Comparison of ENCODE assay signal across 15 mouse cellular contexts in the genomic region with DNA sequence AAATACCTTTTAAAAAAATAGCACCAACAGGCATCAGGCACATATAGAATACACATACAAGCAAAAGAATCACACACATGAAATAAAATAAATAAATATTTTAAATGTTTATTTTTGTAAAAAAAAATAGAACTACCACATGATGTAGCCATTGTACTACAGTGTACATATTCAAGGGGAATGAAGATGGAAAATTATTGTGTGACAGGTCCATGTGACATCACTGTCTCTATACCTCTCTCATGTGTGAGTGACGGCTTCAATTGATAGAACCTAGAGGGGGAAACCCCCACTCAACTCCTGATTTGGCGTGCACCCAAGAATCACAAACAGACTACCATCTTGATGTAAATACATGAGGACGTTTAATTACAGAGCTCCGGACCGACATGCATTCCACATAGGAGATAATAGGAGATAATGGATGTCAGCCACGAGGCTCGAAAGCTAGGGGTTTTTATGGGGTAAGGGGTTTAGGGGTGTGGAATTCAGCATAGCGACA.
"Had no signal": no experiment of that assay in that cellular context is flagged by ENCODE, and none has a peak within 500 bp of the region (broad histone marks: within the 10 kb centered on the region; RNA-seq: fewer than 3 reads in every experiment).

No protein-coding gene starts in this region.

- H3K9me3 ChIP-seq: megakaryocyte, embryonic 14.5 days; midbrain, embryonic 13.5 days; midbrain, embryonic 15.5 days; neural tube, embryonic 12.5 days; stomach, embryonic 15.5 days had no signal

- ATAC-seq: midbrain, embryonic 13.5 days; midbrain, embryonic 15.5 days had no signal

- H3K4me1 ChIP-seq: midbrain, embryonic 13.5 days; midbrain, embryonic 15.5 days; neural tube, embryonic 12.5 days; stomach, embryonic 15.5 days had no signal

- H3K4me2 ChIP-seq: lung, embryonic 14.5 days; midbrain, embryonic 11.5 days; midbrain, embryonic 13.5 days; midbrain, embryonic 15.5 days; neural tube, embryonic 12.5 days; stomach, embryonic 15.5 days had no signal

- DNase-seq: lung, adult 18-20 months; lung, embryonic 14.5 days; lung, postnatal 10 days; lung, postnatal 4 days; right cerebral cortex, postnatal 14 days; thymus, adult 2 months; thymus, postnatal 25 days; thymus, postnatal 4 days had no signal

- H3K27me3 ChIP-seq: midbrain, embryonic 13.5 days; midbrain, embryonic 15.5 days; neural tube, embryonic 12.5 days; stomach, embryonic 15.5 days had no signal

- H3K36me3 ChIP-seq: midbrain, embryonic 13.5 days; midbrain, embryonic 15.5 days; neural tube, embryonic 12.5 days; stomach, embryonic 15.5 days had no signal

- H3K27ac ChIP-seq: midbrain, embryonic 13.5 days; midbrain, embryonic 15.5 days; neural tube, embryonic 12.5 days; stomach, embryonic 15.5 days; stomach, postnatal 0 days had no signal

- H3K4me3 ChIP-seq: megakaryocyte, embryonic 14.5 days; midbrain, embryonic 13.5 days; midbrain, embryonic 15.5 days; neural tube, embryonic 12.5 days; stomach, embryonic 15.5 days had no signal

- H3K9ac ChIP-seq: lung, embryonic 14.5 days; midbrain, embryonic 13.5 days; midbrain, embryonic 15.5 days; neural tube, embryonic 12.5 days; stomach, embryonic 15.5 days had no signal
